Mouse (Mus musculus) kidney, postnatal 36 days (tissue): ENCODE measurements at regions not wholly inside any gene's neighbourhood (a gene's known extent, or its start where the extent isn't known, plus 50 kb on each side); places are given as distances from the start of the nearest gene placed in this dataset.

ENCODE experiments used
- DNase-seq, 2 experiments: peaks; one replicate each; pipeline ENCODE4 v3.0.0; 2021 to 2022; ENCODE audit warnings: mixed read lengths in 2 of 2

DNA sequence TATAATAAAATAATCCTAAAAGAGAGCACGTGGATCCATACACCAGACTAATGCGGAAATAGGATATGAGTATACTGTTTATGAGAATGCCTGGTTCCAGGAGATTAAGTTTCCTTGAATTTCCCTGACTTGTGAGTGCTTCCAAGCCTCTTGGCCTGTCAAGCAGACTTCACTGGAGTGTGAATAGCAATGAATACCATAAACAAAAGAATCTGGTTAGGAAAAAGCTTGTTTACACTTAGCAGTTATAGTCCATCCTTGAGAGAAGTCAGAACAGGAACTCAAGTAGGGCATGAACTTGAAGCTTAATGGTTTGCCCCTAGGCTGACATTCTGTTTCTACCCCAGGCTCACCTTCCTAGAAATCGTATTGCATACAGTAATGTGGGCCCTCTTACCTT is 368.8 kb downstream of the Wdr20rt start:
- no peak for DNase-seq

DNA sequence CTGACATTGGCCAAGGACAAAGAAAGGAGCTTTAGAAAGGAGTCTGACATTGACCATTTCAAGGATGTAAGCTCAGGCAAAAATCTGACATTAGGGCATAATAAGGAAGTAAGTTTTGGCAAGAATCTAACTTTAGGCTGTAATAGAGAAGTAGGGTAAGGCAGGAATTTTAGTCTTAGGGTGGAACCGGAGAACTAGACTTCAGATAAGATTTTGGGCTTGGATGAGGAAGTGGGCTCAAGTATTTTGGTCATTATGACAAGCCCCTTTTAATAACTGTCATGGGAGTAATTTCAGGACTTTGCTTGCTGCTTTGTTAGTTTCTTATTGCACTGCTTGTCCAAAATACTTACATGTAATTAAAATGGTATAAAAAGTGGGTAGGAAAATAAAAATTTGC is 418.9 kb downstream of the Wdr20rt start:
- DNase-seq: no peak

DNA sequence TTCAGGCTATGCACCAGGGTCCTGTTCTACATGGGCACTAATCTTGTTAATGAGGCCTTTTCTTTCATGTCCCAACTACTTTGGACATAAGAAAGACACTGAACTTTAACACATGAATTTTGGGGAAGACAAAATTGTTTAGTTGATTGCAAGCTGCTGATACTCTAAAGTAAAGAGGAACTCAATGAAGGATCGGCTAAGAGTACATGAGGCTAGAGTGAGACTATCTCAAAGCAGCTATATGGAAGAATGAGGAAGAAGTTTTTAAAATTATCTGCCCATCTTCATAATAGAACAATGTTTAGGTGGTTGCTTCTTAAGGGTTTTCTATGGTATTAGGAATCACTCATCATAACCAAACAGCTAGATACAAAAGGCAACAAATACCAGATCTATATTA is 431.5 kb downstream of the Wdr20rt start:
- no peak for DNase-seq

DNA sequence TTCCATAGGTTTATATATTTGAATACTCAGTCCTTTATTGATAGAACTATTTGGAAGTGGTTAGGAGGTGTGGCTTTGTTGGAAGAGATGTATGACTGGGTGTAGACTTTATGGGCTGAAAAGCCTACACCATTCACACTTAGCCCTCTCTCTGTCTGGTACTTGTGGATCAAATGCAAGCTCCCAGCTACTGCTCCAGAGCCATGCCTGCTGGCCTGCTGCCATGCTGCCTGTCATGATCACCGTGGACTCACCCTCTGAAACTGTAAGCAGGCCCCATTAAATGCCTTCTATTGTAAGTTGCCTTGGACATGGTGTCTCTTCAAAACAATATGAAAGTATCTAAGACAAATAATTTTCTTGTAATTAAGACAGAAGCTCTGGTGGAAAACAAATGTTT is 446.4 kb downstream of the Wdr20rt start:
- DNase-seq: no peak

DNA sequence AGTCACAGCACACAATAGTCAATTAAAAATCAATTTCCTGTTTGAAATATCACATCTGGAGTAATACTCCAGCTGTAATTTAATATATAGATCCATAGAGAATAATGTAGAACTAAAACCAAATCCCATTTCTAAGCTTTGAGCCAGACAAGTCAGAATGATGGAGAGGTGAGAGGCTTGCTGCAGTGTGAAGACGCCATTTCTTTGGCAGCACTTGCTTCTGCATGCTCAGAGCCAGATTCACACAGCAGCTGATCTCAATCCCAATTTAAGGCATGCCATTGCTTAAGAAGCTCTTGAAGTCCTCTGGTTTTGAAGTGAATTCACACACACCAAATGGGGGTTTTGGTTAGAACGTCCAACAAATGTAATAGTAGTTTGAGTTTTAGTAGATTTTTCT is 447.9 kb downstream of the Wdr20rt start:
- no peak for DNase-seq

DNA sequence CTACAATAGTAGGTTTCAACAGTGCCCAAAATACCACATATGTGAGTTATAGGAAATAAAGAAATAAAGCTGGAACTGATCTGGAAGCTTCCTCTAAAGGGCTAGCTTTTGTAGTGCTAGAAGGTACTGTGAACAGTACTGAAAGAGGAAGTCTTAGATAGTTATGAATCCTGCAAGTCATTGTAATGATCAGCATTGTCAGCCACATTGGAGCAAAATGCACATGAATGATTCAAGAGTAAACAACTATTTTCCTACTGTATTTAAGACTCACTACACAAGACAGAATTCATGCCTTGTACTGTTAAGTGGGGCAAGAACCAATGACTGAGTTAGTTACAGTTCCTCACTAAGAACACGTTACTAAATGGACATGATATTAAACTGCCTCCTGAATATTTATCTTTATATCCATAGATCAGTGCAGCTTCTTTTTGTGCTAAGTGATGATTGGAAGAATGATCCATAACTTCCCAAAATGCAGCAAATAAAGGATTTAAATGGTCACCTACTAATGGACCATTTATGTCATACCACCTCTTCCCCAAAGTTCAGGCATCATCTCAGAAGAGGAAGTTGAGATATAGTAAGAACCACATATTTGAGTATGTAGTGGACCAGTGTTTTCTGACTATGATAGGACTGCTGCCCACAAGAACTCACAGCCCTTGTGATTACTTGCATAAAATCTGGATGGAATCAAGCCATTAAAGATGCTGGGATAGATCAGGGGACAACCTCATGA is 449.8 kb downstream of the Wdr20rt start:
- no peak for DNase-seq

DNA sequence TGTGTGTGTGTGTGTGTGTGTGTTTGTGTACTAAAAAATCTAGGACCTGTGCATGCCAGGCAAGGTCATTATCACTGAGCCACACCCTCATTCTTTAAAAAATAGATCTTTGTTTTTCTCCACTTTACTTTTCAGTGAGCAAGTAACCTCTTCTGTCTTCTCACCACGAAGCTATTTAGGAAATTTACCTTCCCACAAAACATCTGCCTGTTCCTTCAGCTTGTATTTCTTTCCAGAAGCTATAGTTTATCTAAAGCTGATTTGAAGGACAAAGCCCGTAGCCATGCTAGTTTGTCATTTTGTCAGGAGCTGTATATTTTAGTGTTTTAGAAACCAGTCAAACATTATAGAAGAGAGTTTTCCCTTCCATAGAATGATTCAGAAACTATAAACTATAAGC is 455.0 kb downstream of the Wdr20rt start:
- no peak for DNase-seq

DNA sequence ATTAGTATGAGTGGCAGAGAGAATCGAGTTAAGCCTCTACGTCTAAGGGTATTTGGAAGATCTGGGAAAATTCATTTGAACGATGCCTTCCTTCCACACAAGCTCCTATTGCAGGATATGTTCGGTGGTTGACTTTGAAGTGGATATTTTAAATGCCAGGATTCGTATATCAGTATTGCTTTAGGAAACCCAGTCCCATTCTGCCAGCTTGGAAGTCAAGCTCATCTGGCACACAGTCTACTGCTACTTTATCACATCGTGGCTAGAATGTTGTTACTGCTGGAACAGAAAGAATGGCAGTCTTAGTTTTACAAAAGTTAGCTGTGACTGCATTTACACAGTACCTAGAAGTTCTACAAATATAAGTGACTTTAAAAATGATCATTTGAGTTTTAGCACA is 456.5 kb downstream of the Wdr20rt start:
- no peak for DNase-seq

DNA sequence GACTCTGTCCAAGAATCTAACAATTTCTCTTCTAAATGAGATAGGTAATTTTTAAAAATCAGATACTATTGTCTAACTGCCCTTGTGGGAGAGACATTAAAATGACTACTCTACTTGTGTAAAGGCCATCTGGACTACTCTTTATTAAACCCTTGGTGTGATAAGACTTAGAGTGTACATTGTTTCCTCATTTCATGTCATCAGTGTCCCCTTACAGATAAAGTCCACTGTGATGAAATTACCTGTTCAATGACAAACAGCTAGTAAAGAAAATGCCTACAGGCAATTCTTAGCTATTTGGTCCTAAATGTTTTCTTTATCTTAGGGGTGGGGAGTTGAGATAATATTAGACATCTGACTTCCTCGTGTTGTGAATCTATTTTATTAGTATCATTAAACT is 479.7 kb downstream of the Wdr20rt start:
- no peak for DNase-seq

DNA sequence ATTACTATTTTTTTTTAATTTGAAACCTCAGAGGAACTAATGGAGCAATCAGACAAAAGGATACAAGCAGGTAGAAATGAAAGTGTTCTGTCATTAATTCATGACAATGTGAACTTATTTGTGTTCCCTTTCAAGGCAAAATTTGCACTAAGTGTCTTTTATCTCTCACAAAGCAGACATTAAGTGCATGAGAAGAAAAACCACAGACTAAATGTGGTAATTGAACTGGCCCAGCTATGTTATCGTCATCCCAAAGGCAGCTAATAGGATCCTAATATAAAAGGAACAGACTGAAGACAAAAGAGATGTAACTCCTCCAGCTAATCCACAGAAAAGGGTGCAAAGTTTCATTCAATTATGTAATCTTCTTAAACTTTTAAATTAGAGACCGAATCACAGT is 487.0 kb downstream of the Wdr20rt start:
- no peak for DNase-seq
